Mouse (Mus musculus): ENCODE data around the gene Plpp1.

GRCm38 (mm10) chr13:112759364-112759763, 41.2 kb upstream of the Plpp1 start:
- TF ChIP-seq CTCF (IDR thresholded peaks at IDR 0.05; ENCODE audit: borderline replicate concordance, insufficient read depth, low read length) (no peak), POLR2A (IDR thresholded peaks at IDR 0.05; ENCODE audit: low read depth, low read length) (no peak)
